Mouse (Mus musculus) heart, postnatal 0 days (tissue): ENCODE data around the gene 1700069L16Rik.

Experiments used
- CTCF ChIP-seq: IDR thresholded peaks from 2 replicates; pipeline ENCODE4 v1.5.1; 2016; ENCODE audit warnings: antibody characterized with exemption, control low read depth, low read depth
- EP300 ChIP-seq: IDR thresholded peaks from 2 replicates; pipeline ENCODE4 v1.6.1; 2016; ENCODE audit warnings: antibody characterized with exemption, low read depth

- TF ChIP-seq CTCF (no peak), EP300 (no peak)
Measured at GRCm38 (mm10) chr5:113728011-113728410, 3.4 kb upstream of the 1700069L16Rik start.
